ENCODE assay signal across 20 mouse cellular contexts in the genomic region with DNA sequence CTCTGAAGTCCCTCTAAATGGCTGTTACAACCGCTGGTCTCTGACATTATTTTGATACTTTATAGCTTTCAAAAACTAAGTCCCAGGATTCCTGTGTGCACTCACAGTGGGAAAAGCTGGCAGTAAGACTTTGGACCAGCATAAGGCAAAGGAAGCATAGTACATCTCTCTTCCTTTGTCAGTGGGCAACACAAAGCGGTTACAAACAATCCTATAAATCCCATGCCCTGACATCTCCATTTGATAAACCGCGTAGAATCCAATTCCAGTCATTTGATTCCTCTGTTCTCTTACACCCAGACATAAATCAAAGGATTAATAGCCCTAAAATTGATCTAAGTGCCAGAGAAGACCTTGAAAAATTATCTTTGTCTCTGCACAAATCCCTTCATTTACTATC.
"Had no signal": no experiment of that assay in that cellular context is flagged by ENCODE, and none has a peak within 500 bp of the region (broad histone marks: within the 10 kb centered on the region; RNA-seq: fewer than 3 reads in every experiment).

No protein-coding gene starts in this region.

- H3K4me3 ChIP-seq: limb, embryonic 10.5 days; limb, embryonic 13.5 days; liver, embryonic 12.5 days; liver, embryonic 15.5 days; lung, embryonic 15.5 days; megakaryocyte, embryonic 14.5 days; midbrain, embryonic 13.5 days; neural tube, embryonic 13.5 days; stomach, embryonic 15.5 days had no signal

- DNase-seq: kidney, adult 2 months; kidney, postnatal 36 days; liver; lung, adult 18-20 months; lung, postnatal 10 days; lung, postnatal 36 days; retina, postnatal 1 day; right cerebral cortex, postnatal 25 days; spleen, adult 18-20 months; thymus, postnatal 25 days had no signal

- H3K27me3 ChIP-seq: limb, embryonic 13.5 days; liver, embryonic 12.5 days; liver, embryonic 15.5 days; lung, embryonic 15.5 days; megakaryocyte, embryonic 14.5 days; midbrain, embryonic 13.5 days; neural tube, embryonic 13.5 days; stomach, embryonic 15.5 days had no signal

- H3K27ac ChIP-seq: limb, embryonic 10.5 days; limb, embryonic 13.5 days; liver, embryonic 12.5 days; liver, embryonic 15.5 days; lung, embryonic 15.5 days; midbrain, embryonic 13.5 days; neural tube, embryonic 13.5 days; stomach, embryonic 15.5 days had no signal

- H3K9ac ChIP-seq: limb, embryonic 13.5 days; liver, embryonic 12.5 days; liver, embryonic 15.5 days; lung, embryonic 15.5 days; midbrain, embryonic 13.5 days; neural tube, embryonic 13.5 days; stomach, embryonic 15.5 days had no signal

- H3K9me3 ChIP-seq: limb, embryonic 10.5 days; limb, embryonic 13.5 days; liver, embryonic 12.5 days; liver, embryonic 15.5 days; lung, embryonic 15.5 days; megakaryocyte, embryonic 14.5 days; midbrain, embryonic 13.5 days; neural tube, embryonic 13.5 days; stomach, embryonic 15.5 days had no signal

- H3K4me1 ChIP-seq: limb, embryonic 10.5 days; limb, embryonic 13.5 days; liver, embryonic 12.5 days; liver, embryonic 15.5 days; lung, embryonic 15.5 days; megakaryocyte, embryonic 14.5 days; midbrain, embryonic 13.5 days; neural tube, embryonic 13.5 days; stomach, embryonic 15.5 days had no signal

- ATAC-seq: intestine, postnatal 0 days; liver, embryonic 12.5 days; midbrain, embryonic 13.5 days had no signal

- H3K36me3 ChIP-seq: limb, embryonic 10.5 days; limb, embryonic 13.5 days; liver, embryonic 12.5 days; liver, embryonic 15.5 days; lung, embryonic 15.5 days; midbrain, embryonic 13.5 days; neural tube, embryonic 13.5 days; stomach, embryonic 15.5 days had no signal

- H3K4me2 ChIP-seq: limb, embryonic 13.5 days; liver, embryonic 12.5 days; liver, embryonic 15.5 days; lung, embryonic 15.5 days; midbrain, embryonic 13.5 days; neural tube, embryonic 13.5 days; stomach, embryonic 15.5 days had no signal
